Mouse (Mus musculus): ENCODE data around the gene Rasgef1b. TPM values are rescaled to one million over a fixed set of nuclear protein-coding genes. Genes with fewer than 3 reads are reported as not detected.

Rasgef1b gene
- polyA plus RNA-seq, 1 experiment from 2014 or later = 6.3 TPM

GRCm38 (mm10) chr5:99385737-99386136 is 343.1 kb downstream of the Rasgef1b start:
- Histone ChIP-seq H3K27me3 (replicated peaks) (no peaks in the 10 kb centered on the region), H3K27ac (no peak overlapping the region), H3K9me3 (replicated peaks) (no peaks in the 10 kb centered on the region), H3K36me3 (no peaks in the 10 kb centered on the region), H3K9ac (no peak overlapping the region), H3K4me3 (no peak overlapping the region), H3K4me2 (no peak overlapping the region), H3K4me1 (peaks cover 17% of the 10 kb centered on the region; the same call in 1 of the 2 replicates)
- ATAC-seq = no peak
- WGBS (ENCODE audit: insufficient replicate concordance) = 71% methylated on average over 8 of the region's 8 CpGs

DNA sequence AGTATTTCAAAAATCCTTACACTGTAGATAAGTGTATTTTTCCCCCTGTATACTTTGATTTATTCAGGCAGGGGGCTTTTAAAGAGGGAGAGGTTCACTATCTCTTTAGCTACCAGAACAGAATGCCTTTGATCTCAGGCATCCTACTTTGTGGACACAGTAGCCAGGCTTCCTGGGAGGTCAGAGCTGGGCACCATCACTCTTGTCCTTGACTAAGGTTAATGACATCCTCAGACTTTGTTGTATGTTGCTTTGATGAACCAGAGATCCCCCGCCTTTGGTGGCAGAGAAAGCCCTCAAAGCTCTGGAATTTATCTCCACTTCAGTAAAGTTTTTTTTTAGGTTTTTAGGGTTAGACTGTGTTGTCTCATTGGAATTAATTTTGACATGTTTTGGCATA is 343.8 kb downstream of the Rasgef1b start:
- H3K9ac ChIP-seq = no peak overlapping the region
- no peaks in the 10 kb centered on the region for H3K27me3 ChIP-seq (replicated peaks)
- ATAC-seq = no peak
- peaks cover 22% of the 10 kb centered on the region; the same call in 1 of the 2 replicates for H3K4me1 ChIP-seq
- no peaks in the 10 kb centered on the region for H3K9me3 ChIP-seq (replicated peaks)
- H3K4me3 ChIP-seq = no peak overlapping the region
- no peak overlapping the region for H3K4me2 ChIP-seq
- H3K27ac ChIP-seq = no peak overlapping the region
- 70% methylated on average over 1 of the region's 1 CpGs for WGBS (ENCODE audit: insufficient replicate concordance)
- H3K36me3 ChIP-seq = no peaks in the 10 kb centered on the region

- no peaks in the 10 kb centered on the region; the same call in 1 of the 2 replicates for H3K27me3 ChIP-seq (replicated peaks)
- WGBS (ENCODE audit: insufficient replicate concordance) = 58% methylated on average over 13 of the region's 13 CpGs
- H3K4me2 ChIP-seq = no peak overlapping the region
- no peak for ATAC-seq
- no peaks in the 10 kb centered on the region for H3K36me3 ChIP-seq
- H3K27ac ChIP-seq = no peak overlapping the region
- H3K4me1 ChIP-seq = peaks cover 22% of the 10 kb centered on the region; the same call in 1 of the 2 replicates
- H3K9ac ChIP-seq = no peak overlapping the region
- no peak overlapping the region for H3K4me3 ChIP-seq
- H3K9me3 ChIP-seq (replicated peaks) = no peaks in the 10 kb centered on the region
Observed at GRCm38 (mm10) chr5:99383783-99384281, 345.0 kb downstream of the Rasgef1b start.

GRCm38 (mm10) chr5:99382786-99383185 is 346.1 kb downstream of the Rasgef1b start:
- Histone ChIP-seq H3K27me3 (replicated peaks) (no peaks in the 10 kb centered on the region; the same call in 1 of the 2 replicates), H3K36me3 (no peaks in the 10 kb centered on the region), H3K4me1 (peaks cover 17% of the 10 kb centered on the region; the same call in 1 of the 2 replicates), H3K9me3 (replicated peaks) (no peaks in the 10 kb centered on the region), H3K4me2 (no peak overlapping the region), H3K9ac (no peak overlapping the region), H3K27ac (no peak overlapping the region), H3K4me3 (no peak overlapping the region)
- no peak for ATAC-seq
- 46% methylated on average over 5 of the region's 5 CpGs for WGBS (ENCODE audit: insufficient replicate concordance)

DNA sequence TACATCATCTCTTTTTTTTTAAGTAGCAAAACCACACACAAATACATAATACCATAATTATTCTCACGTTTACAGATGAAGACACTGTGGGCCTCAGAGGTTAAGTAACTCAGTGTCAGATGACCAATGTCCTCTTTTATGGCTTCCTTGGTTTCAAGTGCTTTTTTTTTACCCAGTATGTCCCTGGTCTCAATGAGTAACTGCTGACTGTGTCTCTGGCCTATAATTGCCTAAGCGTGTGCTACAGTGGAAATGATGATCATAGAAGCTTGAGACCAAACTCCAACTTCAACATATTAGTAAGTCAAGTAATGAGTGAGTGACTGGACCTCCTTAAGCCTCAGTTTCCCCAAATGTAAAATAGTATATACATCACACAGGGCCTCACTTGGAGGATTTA is 347.2 kb downstream of the Rasgef1b start:
- no peak overlapping the region for H3K27ac ChIP-seq
- ATAC-seq = no peak
- WGBS (ENCODE audit: insufficient replicate concordance) = 59% methylated on average over 2 of the region's 2 CpGs
- no peak overlapping the region for H3K4me2 ChIP-seq
- H3K9ac ChIP-seq = no peak overlapping the region
- H3K4me1 ChIP-seq = peaks cover 10% of the 10 kb centered on the region; the same call in 1 of the 2 replicates
- no peak overlapping the region for H3K4me3 ChIP-seq
- no peaks in the 10 kb centered on the region for H3K36me3 ChIP-seq
- H3K9me3 ChIP-seq (replicated peaks) = no peaks in the 10 kb centered on the region
- no peaks in the 10 kb centered on the region; the same call in 1 of the 2 replicates for H3K27me3 ChIP-seq (replicated peaks)

DNA sequence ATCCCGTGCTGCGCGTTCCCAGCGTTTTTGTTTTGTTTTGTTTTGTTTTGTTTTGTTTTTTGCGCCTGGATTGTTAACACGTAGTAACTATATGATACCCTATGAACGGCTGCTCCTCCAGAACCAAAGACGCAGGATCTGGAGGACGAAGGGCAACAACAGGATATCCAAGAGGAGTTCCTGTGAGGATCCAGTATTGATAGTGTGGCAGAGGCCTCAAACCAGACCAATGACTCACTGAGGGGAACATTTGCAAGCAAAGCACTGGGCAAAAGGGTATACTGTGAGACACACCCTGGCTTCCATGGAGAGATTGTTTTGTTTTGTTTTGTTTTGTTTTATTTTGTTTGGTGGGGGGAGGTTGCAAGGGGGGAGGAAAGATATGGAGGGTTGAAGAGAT is 348.0 kb downstream of the Rasgef1b start:
- no peaks in the 10 kb centered on the region for H3K36me3 ChIP-seq
- H3K9me3 ChIP-seq (replicated peaks) = no peaks in the 10 kb centered on the region
- H3K27me3 ChIP-seq (replicated peaks) = no peaks in the 10 kb centered on the region; the same call in 1 of the 2 replicates
- no peak for ATAC-seq
- H3K4me2 ChIP-seq = no peak overlapping the region
- H3K9ac ChIP-seq = no peak overlapping the region
- H3K4me1 ChIP-seq = peaks cover 10% of the 10 kb centered on the region; the same call in 1 of the 2 replicates
- no peak overlapping the region for H3K4me3 ChIP-seq
- WGBS (ENCODE audit: insufficient replicate concordance) = 75% methylated on average over 9 of the region's 9 CpGs
- no peak overlapping the region for H3K27ac ChIP-seq

DNA sequence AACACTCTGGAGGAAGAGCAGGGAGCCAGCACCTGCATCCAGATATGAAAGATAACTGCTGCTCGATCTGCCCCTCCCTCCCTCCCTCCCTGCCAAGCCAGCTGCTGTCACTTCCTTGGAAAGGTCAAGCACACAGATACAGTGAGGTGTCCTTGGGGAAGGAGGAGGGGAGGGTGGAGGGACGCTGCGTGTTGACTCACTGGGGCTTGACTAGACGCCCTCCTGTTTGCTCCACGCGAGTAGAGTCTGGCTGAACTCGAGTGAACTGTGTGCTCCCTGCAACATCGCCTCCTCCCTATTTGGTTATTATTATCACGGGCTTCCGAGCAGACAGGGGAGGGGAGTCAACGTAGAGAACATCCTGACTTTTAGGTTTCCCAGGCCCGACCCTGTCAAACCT is 348.7 kb downstream of the Rasgef1b start:
- H3K27ac ChIP-seq = no peak overlapping the region
- H3K4me3 ChIP-seq = no peak overlapping the region
- ATAC-seq = no peak; the same call in 1 of the 2 replicates
- no peak overlapping the region for H3K9ac ChIP-seq
- 38% methylated on average over 12 of the region's 12 CpGs for WGBS (ENCODE audit: insufficient replicate concordance)
- no peaks in the 10 kb centered on the region for H3K9me3 ChIP-seq (replicated peaks)
- no peak overlapping the region for H3K4me2 ChIP-seq
- no peaks in the 10 kb centered on the region for H3K36me3 ChIP-seq
- peaks cover 10% of the 10 kb centered on the region; the same call in 1 of the 2 replicates for H3K4me1 ChIP-seq
- H3K27me3 ChIP-seq (replicated peaks) = no peaks in the 10 kb centered on the region; the same call in 1 of the 2 replicates

- Histone ChIP-seq H3K9me3 (replicated peaks) (no peaks in the 10 kb centered on the region), H3K4me1 (peaks cover 10% of the 10 kb centered on the region; the same call in 1 of the 2 replicates), H3K9ac (no peak overlapping the region), H3K36me3 (no peaks in the 10 kb centered on the region), H3K27me3 (replicated peaks) (no peaks in the 10 kb centered on the region; the same call in 1 of the 2 replicates), H3K4me3 (no peak overlapping the region), H3K27ac (no peak overlapping the region), H3K4me2 (no peak overlapping the region)
- no peak for ATAC-seq
- WGBS (ENCODE audit: insufficient replicate concordance) = 72% methylated on average over 11 of the region's 11 CpGs
Observed at GRCm38 (mm10) chr5:99378437-99379226, 350.2 kb downstream of the Rasgef1b start.

DNA sequence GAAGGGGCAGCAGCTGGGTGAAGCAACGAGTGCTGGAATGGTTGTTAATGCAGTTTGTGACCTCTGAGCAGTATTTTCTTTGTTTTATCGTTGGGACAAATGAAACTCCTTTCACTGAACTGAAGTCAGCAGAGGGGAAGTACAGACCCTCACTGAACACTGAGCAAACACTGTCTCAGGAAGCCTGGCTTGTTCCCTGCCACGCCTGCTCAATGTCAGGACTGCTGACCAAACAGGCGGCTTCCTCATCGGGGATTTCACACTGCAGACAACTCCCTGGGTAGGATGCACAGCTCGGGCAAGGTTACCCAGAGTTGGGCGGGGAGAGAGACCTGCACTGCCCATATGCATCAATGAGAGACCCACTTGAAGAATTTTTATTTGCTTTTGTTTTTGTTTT is 353.1 kb downstream of the Rasgef1b start:
- H3K36me3 ChIP-seq = no peaks in the 10 kb centered on the region
- no peaks in the 10 kb centered on the region for H3K9me3 ChIP-seq (replicated peaks)
- no peak overlapping the region for H3K4me2 ChIP-seq
- ATAC-seq = no peak
- H3K27me3 ChIP-seq (replicated peaks) = no peaks in the 10 kb centered on the region; the same call in 1 of the 2 replicates
- 28% methylated on average over 7 of the region's 7 CpGs for WGBS (ENCODE audit: insufficient replicate concordance)
- peaks cover 25% of the 10 kb centered on the region for H3K4me1 ChIP-seq
- H3K27ac ChIP-seq = no peak overlapping the region
- H3K4me3 ChIP-seq = no peak overlapping the region
- no peak overlapping the region for H3K9ac ChIP-seq

DNA sequence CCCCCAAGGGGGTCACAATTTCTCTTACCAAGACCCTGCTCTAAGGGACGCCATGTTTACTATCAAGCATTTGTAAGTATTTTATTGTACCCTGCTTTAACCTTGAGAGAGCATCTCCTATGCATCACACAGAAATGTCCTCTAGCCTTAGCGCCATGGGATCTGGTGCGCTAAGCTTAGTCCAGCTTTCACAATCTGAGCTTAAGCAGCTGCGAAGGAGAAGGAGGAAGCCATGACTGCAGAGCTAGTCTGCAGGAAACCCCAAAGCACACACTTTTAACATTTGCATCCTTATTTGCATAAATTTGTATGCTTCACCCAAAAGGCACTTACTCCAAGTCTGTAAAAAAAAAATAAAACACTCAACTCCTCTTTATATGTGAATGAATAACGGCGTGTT is 354.4 kb downstream of the Rasgef1b start:
- 76% methylated on average over 6 of the region's 6 CpGs for WGBS (ENCODE audit: insufficient replicate concordance)

DNA sequence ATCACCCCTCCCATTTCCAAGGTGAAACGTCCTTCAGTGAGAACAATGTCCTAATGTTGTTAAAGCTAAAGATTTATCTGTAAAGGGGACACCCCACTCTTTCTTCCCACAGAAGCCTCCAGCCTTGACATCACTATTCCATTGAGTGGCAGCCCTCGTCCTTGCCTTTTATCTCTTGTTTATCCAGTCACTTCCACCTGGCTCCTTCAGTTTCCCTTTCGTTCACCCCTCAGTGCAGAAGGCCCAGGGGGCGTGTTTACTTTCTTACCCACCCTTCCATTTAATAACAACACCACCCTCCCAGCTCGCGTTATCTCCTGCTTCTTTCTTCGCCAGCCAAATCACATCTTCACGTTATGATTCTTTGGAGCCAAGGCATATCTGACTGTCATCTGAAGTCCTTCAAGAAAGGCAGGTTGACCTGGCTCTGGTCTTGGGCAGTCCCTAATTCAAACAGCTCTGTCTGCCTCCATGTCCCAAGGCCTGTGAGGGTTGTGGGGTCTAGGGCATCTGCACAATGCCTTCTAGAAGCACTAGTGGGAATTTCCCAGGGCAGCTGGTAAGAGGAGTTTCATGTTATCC is 355.2 kb downstream of the Rasgef1b start:
- Histone ChIP-seq H3K4me2 (no peak overlapping the region), H3K27ac (no peak overlapping the region), H3K4me1 (peaks cover 29% of the 10 kb centered on the region), H3K9ac (no peak overlapping the region), H3K4me3 (no peak overlapping the region), H3K27me3 (replicated peaks) (no peaks in the 10 kb centered on the region), H3K36me3 (no peaks in the 10 kb centered on the region), H3K9me3 (replicated peaks) (no peaks in the 10 kb centered on the region)
- no peak for ATAC-seq
- 39% methylated on average over 8 of the region's 8 CpGs for WGBS (ENCODE audit: insufficient replicate concordance)

More for the DNA sequence above, 354.4 kb downstream of the Rasgef1b start:
- Histone ChIP-seq H3K9me3 (replicated peaks) (no peaks in the 10 kb centered on the region), H3K27me3 (replicated peaks) (no peaks in the 10 kb centered on the region), H3K36me3 (no peaks in the 10 kb centered on the region), H3K4me3 (no peak overlapping the region), H3K4me2 (no peak overlapping the region), H3K4me1 (peaks cover 21% of the 10 kb centered on the region), H3K9ac (no peak overlapping the region), H3K27ac (no peak overlapping the region)
- ATAC-seq = no peak

DNA sequence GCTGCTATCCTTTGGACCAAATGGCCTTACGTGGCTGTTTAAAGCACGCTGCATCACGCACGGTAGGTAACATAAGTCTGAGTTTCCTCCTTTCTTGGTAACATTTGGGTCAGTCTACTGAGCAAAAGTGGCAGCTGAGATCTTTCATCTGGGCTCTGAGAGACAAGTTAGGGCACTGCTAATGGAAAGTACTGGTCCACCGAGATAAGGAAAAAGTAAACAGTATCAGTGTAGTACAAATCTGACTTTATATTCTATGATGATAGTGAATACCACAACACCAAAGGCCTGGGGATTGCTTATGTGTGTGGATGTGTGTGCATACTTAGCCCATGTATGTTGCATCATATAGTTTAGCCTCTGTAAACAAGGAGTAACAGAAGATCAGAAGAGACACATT is 358.2 kb downstream of the Rasgef1b start:
- no peaks in the 10 kb centered on the region for H3K9me3 ChIP-seq (replicated peaks)
- WGBS (ENCODE audit: insufficient replicate concordance) = 38% methylated on average over 5 of the region's 5 CpGs
- ATAC-seq = peak; percentile 81
- peaks cover 37% of the 10 kb centered on the region for H3K4me1 ChIP-seq
- no peak overlapping the region for H3K9ac ChIP-seq
- no peak overlapping the region for H3K27ac ChIP-seq
- H3K36me3 ChIP-seq = no peaks in the 10 kb centered on the region
- no peaks in the 10 kb centered on the region for H3K27me3 ChIP-seq (replicated peaks)
- no peak overlapping the region for H3K4me3 ChIP-seq
- H3K4me2 ChIP-seq = no peak overlapping the region
